18 mouse cellular contexts compared by ENCODE assay signal in genomic region chr11:19813549-19813948, GRCm38 (mm10).
"Had no signal": no experiment of that assay in that cellular context is flagged by ENCODE, and none has a peak within 500 bp of the region (broad histone marks: within the 10 kb centered on the region; RNA-seq: fewer than 3 reads in every experiment).

No protein-coding gene starts in this region.

- DNase-seq: lung, adult 18-20 months; lung, embryonic 14.5 days; lung, postnatal 10 days; lung, postnatal 4 days; retina, postnatal 1 day; right cerebral cortex, adult 18-20 months; right cerebral cortex, postnatal 25 days; right cerebral cortex, postnatal 4 days; spleen, adult 18-20 months; thymus, adult 18-20 months; thymus, postnatal 14 days; thymus, postnatal 36 days had no signal

- H3K4me2 ChIP-seq: lung, embryonic 14.5 days; midbrain, embryonic 13.5 days; neural tube, embryonic 12.5 days; neural tube, embryonic 15.5 days had no signal

- H3K9me3 ChIP-seq: neural tube, embryonic 12.5 days; neural tube, embryonic 15.5 days had no signal

- H3K9ac ChIP-seq: lung, embryonic 14.5 days; midbrain, embryonic 13.5 days; neural tube, embryonic 12.5 days; neural tube, embryonic 15.5 days had no signal

- H3K27ac ChIP-seq: midbrain, embryonic 10.5 days; midbrain, embryonic 13.5 days; neural tube, embryonic 12.5 days; neural tube, embryonic 15.5 days had no signal

- H3K4me3 ChIP-seq: midbrain, embryonic 10.5 days; midbrain, embryonic 13.5 days; myocyte; neural tube, embryonic 12.5 days; neural tube, embryonic 15.5 days had no signal

- H3K36me3 ChIP-seq: midbrain, embryonic 10.5 days; midbrain, embryonic 13.5 days; neural tube, embryonic 12.5 days; neural tube, embryonic 15.5 days had no signal

- H3K27me3 ChIP-seq: midbrain, embryonic 13.5 days; neural tube, embryonic 12.5 days; neural tube, embryonic 15.5 days had no signal

- ATAC-seq: midbrain, embryonic 13.5 days; midbrain, embryonic 16.5 days had no signal
